Mouse (Mus musculus) intestine, embryonic 14.5 days (tissue): ENCODE data around the gene Sema4c. TPM values are rescaled to one million over a fixed set of nuclear protein-coding genes. Genes with fewer than 3 reads are reported as not detected.

Source experiments
- ATAC-seq: fragments of 200-750 bp; cut with Nextera tagmentation; replicated peaks from 2 replicates; pipeline ENCODE4 v1.8.0; 2017; ENCODE audit warnings: low read depth, moderate number of reproducible peaks, moderate TSS enrichment, moderate library complexity; ENCODE audit not compliant: low FRiP score, low TSS enrichment
- DNase-seq: peaks from one replicate; pipeline ENCODE4 v3.0.0-alpha.2; 2018; ENCODE audit warnings: low spot score
- H3K27ac ChIP-seq: fragments of 300-500 bp; sonication (generic); 2 replicates; pipeline ENCODE4 v1.5.1; 2014; ENCODE audit warnings: low read depth, mild to moderate bottlenecking, control low read depth
- H3K27me3 ChIP-seq: fragments of 300-500 bp; sonication (generic); replicated peaks from 2 replicates; pipeline ENCODE4 v1.6.1; 2014; ENCODE audit warnings: low read length, control low read depth; ENCODE audit not compliant: control insufficient read depth, insufficient read depth
- H3K36me3 ChIP-seq: fragments of 300-500 bp; sonication (generic); 2 replicates; pipeline ENCODE4 v1.6.1; 2014; ENCODE audit warnings: low read length, control low read depth; ENCODE audit not compliant: control insufficient read depth, insufficient read depth
- H3K4me1 ChIP-seq: fragments of 300-500 bp; sonication (generic); replicated peaks from 2 replicates; pipeline ENCODE4 v1.6.1; 2014; ENCODE audit warnings: low read length, control low read depth, mixed read lengths; ENCODE audit not compliant: control insufficient read depth, insufficient read depth
- H3K4me2 ChIP-seq: fragments of 300-500 bp; sonication (generic); 2 replicates; pipeline ENCODE4 v1.6.1; 2014; ENCODE audit warnings: low read length
- H3K4me3 ChIP-seq: fragments of 300-500 bp; sonication (generic); 2 replicates; pipeline ENCODE4 v1.5.1; 2014; ENCODE audit warnings: low read depth, low read length, control low read depth, mixed read lengths
- H3K9ac ChIP-seq: fragments of 300-500 bp; sonication (generic); 2 replicates; pipeline ENCODE4 v1.6.1; 2014; ENCODE audit warnings: mild to moderate bottlenecking, low read length
- H3K9me3 ChIP-seq: fragments of 300-500 bp; sonication (generic); 2 replicates; pipeline ENCODE4 v1.6.1; 2016; ENCODE audit warnings: low read length, control low read depth; ENCODE audit not compliant: control insufficient read depth
- WGBS: fragments of 180-500 bp; shearing (Covaris S2); extraction: QIAGEN DNeasy Blood & Tissue Kit; methylation state at CpG from one replicate; pipeline ENCODE4 v1.1.7; 2014; 5-methylcytosine and 5-hydroxymethylcytosine counted together
- polyA plus RNA-seq: library from polyadenylated mRNA; unstranded; fragments of >200 nt; fragmentation: Nextera tagmentation; extraction: Ambion mirVana; gene quantifications from 2 replicates; pipeline ENCODE4 v1.2.1, GENCODE M21; 2014

The Sema4c gene
- polyA plus RNA-seq, 1 experiment from 2014 or later = 2.8 TPM

GRCm38 (mm10) chr1:36564101-36564500 is 6.0 kb upstream of the Sema4c start:
- DNase-seq = no peak
- WGBS = 60% methylated on average over 6 of the region's 6 CpGs
- no peak overlapping the region for H3K4me2 ChIP-seq
- H3K36me3 ChIP-seq = no peaks in the 10 kb centered on the region
- H3K4me1 ChIP-seq = peaks cover 22% of the 10 kb centered on the region
- ATAC-seq = no peak
- H3K27ac ChIP-seq = no peak overlapping the region
- H3K27me3 ChIP-seq = no peaks in the 10 kb centered on the region
- H3K4me3 ChIP-seq = no peak overlapping the region
- H3K9ac ChIP-seq = no peak overlapping the region
- H3K9me3 ChIP-seq = no peaks in the 10 kb centered on the region

GRCm38 (mm10) chr1:36563632-36564031 is 5.5 kb upstream of the Sema4c start:
- DNase-seq (no peak), ATAC-seq (no peak)
- Histone ChIP-seq H3K9me3 (no peaks in the 10 kb centered on the region), H3K9ac (no peak overlapping the region), H3K4me2 (no peak overlapping the region), H3K27me3 (no peaks in the 10 kb centered on the region), H3K36me3 (no peaks in the 10 kb centered on the region), H3K27ac (no peak overlapping the region), H3K4me1 (peaks cover 26% of the 10 kb centered on the region), H3K4me3 (no peak overlapping the region)
- WGBS = 61% methylated on average over 4 of the region's 4 CpGs

GRCm38 (mm10) chr1:36563197-36563596 is 5.0 kb upstream of the Sema4c start:
- DNase-seq (no peak), ATAC-seq (no peak)
- Histone ChIP-seq H3K4me2 (no peak overlapping the region), H3K27ac (no peak overlapping the region), H3K36me3 (no peaks in the 10 kb centered on the region), H3K4me1 (peaks cover 26% of the 10 kb centered on the region), H3K9ac (no peak overlapping the region), H3K27me3 (no peaks in the 10 kb centered on the region), H3K4me3 (no peak overlapping the region), H3K9me3 (no peaks in the 10 kb centered on the region)
- 81% methylated on average over 2 of the region's 2 CpGs for WGBS

GRCm38 (mm10) chr1:36562388-36562787 is 4.2 kb upstream of the Sema4c start:
- Histone ChIP-seq H3K4me2 (no peak overlapping the region), H3K4me3 (no peak overlapping the region), H3K4me1 (peaks cover 19% of the 10 kb centered on the region; the same call in 1 of the 2 replicates), H3K9ac (no peak overlapping the region), H3K9me3 (no peaks in the 10 kb centered on the region), H3K27ac (no peak overlapping the region), H3K36me3 (no peaks in the 10 kb centered on the region), H3K27me3 (no peaks in the 10 kb centered on the region)
- WGBS = 62% methylated on average over 4 of the region's 4 CpGs
- DNase-seq (no peak), ATAC-seq (no peak)

GRCm38 (mm10) chr1:36560903-36561302 is 2.8 kb upstream of the Sema4c start:
- Histone ChIP-seq H3K9me3 (no peaks in the 10 kb centered on the region), H3K27me3 (no peaks in the 10 kb centered on the region), H3K27ac (no peak overlapping the region), H3K9ac (no peak overlapping the region), H3K4me2 (no peak overlapping the region), H3K4me1 (peaks cover 21% of the 10 kb centered on the region), H3K36me3 (no peaks in the 10 kb centered on the region), H3K4me3 (no peak overlapping the region)
- no peak for ATAC-seq
- DNase-seq = no peak
- 55% methylated on average over 6 of the region's 6 CpGs for WGBS

GRCm38 (mm10) chr1:36559888-36560287 is 1.7 kb upstream of the Sema4c start:
- Histone ChIP-seq H3K4me2 (no peak overlapping the region), H3K27me3 (no peaks in the 10 kb centered on the region), H3K36me3 (peaks cover 7% of the 10 kb centered on the region), H3K9ac (no peak overlapping the region), H3K4me3 (no peak overlapping the region), H3K27ac (no peak overlapping the region), H3K4me1 (peaks cover 31% of the 10 kb centered on the region), H3K9me3 (no peaks in the 10 kb centered on the region)
- no peak for DNase-seq
- 55% methylated on average over 5 of the region's 5 CpGs for WGBS
- no peak for ATAC-seq

GRCm38 (mm10) chr1:36559256-36559655 is 1.1 kb upstream of the Sema4c start:
- Histone ChIP-seq H3K27me3 (no peaks in the 10 kb centered on the region), H3K9ac (no peak overlapping the region), H3K27ac (no peak overlapping the region), H3K4me3 (no peak overlapping the region), H3K9me3 (no peaks in the 10 kb centered on the region), H3K4me2 (peak overlapping the region; percentile 87), H3K36me3 (peaks cover 13% of the 10 kb centered on the region), H3K4me1 (peaks cover 37% of the 10 kb centered on the region)
- DNase-seq = no peak
- no peak for ATAC-seq
- WGBS = 24% methylated on average over 4 of the region's 4 CpGs

GRCm38 (mm10) chr1:36557457-36558011 is 615 bp downstream of the Sema4c start:
- Histone ChIP-seq H3K4me1 (peaks cover 32% of the 10 kb centered on the region), H3K4me2 (peak overlapping the region; percentile 87), H3K36me3 (peaks cover 30% of the 10 kb centered on the region), H3K4me3 (peak overlapping the region; percentile 96), H3K9ac (peak overlapping the region; percentile 90), H3K27ac (peak overlapping the region; percentile 97), H3K27me3 (no peaks in the 10 kb centered on the region), H3K9me3 (no peaks in the 10 kb centered on the region)
- under 1% methylated on average over 48 of the region's 48 CpGs for WGBS
- DNase-seq (no peak), ATAC-seq (peak; percentile 61)
